Mouse (Mus musculus): ENCODE data around the gene Sprr3.
"Not testable (repeated sequence)": the region's sequence is repeated elsewhere in the genome, so short reads cannot be mapped to it uniquely, and the experiment has no call there.

Sprr3 gene

GRCm38 (mm10) chr3:92458620-92459019 is at the start of gene Sprr3:
TSS of gene Sprr3 (minus strand) at chr3:92458720.
- DNase-seq: no peak

- DNase-seq: no peak
Observed at GRCm38 (mm10) chr3:92508185-92508584, 49.7 kb upstream of the Sprr3 start.

- no peak for DNase-seq
Observed at GRCm38 (mm10) chr3:92503528-92503927, 45.0 kb upstream of the Sprr3 start.

DNA sequence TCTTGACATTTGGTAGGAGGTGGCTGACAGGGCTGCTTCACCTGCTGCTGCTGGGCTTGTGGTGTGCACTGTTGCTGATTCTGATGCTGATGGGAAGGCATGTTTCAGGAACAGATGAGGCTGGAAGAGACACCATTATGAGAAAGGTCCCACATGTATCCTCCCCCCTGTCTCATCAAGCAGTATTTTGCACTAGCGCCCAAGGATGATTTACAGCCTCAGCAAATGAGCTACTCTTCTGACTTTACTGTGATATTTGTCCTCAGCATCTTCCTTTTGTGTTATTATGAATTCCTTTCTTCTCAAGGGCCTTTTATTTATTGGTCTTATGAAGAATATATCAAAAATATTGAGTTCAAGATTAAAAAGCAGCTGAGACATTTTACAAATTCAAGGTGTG is 41.9 kb upstream of the Sprr3 start, which contains the start of gene Sprr4:
Sprr4 (minus strand) TSS at position 101 of the 400 bp plus-strand sequence.
- DNase-seq: no peak

DNA sequence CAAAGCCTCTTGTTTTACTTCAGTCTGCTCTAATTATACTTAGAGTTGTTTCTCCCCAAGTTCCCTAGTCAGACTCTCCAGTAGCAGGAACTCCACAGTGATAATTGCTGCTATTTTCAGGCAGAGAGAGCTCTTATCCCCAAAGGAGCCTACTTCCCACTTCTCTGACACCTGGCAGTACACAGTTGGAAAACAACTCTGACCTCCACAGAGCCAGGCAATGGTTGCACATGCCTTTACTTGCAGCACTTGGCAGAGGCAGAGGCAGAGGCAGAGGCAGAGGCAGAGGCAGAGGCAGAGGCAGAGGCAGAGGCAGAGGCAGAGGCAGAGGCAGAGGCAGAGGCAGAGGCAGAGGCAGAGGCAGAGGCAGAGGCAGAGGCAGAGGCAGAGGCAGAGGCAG is 31.7 kb upstream of the Sprr3 start:
- DNase-seq: not testable (repeated sequence)

GRCm38 (mm10) chr3:92486307-92486706 is 27.8 kb upstream of the Sprr3 start:
- no peak for DNase-seq

GRCm38 (mm10) chr3:92485863-92486262 is 27.3 kb upstream of the Sprr3 start, which contains the start of gene Sprr1a:
TSS of gene Sprr1a (minus strand) at chr3:92485895.
- DNase-seq: no peak

GRCm38 (mm10) chr3:92481249-92481648 is 22.7 kb upstream of the Sprr3 start:
- DNase-seq: not testable (repeated sequence)

GRCm38 (mm10) chr3:92470111-92470510 is 11.6 kb upstream of the Sprr3 start:
- DNase-seq: no peak

DNA sequence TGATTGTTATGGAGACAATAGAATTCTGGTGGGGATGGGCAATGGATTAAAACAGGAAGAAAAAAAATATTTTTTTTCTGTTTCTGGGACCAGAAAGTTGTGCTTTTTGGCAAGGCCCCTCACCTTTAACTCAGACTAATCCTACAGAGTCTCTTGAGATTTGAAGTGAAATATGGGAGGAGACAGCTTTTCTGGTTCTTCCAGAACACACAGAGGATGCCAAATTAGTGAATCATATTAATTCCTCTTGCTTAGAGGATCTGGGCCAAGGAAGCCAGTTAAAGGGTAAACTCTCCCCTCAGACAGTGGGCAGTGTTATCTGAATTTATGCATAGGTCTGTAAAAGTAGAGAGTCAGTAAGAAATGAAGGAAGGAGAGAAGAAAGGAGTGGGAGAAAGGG is 8.9 kb upstream of the Sprr3 start:
- DNase-seq: no peak

GRCm38 (mm10) chr3:92466576-92466975 is 8.1 kb upstream of the Sprr3 start:
- no peak for DNase-seq

- no peak for DNase-seq
Observed at GRCm38 (mm10) chr3:92455151-92455550, 3.4 kb downstream of the Sprr3 start.

- DNase-seq: no peak
Observed at GRCm38 (mm10) chr3:92440177-92440576, 18.3 kb downstream of the Sprr3 start.

DNA sequence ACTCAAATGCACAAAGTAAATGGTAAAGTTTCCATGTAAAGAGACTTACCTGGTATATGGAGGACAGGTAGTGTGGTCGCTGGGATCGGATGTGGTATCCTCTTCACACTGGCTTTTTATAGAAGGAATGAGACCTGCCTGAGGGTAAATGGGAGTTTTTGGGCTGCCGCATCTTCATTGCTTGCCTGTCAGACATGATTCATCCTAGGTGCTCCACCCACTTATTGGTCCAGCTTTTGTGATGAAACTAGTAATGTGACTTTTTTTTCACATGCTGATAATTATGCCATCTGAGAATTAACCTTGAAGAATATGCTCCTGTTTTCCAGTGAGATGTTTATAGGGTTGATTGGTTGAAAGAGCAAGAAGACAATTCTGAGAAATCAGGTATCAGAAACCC is 19.8 kb downstream of the Sprr3 start, which contains the start of gene Sprr1b:
Sprr1b (minus strand) TSS at position 101 of the 400 bp plus-strand sequence.
- no peak for DNase-seq

GRCm38 (mm10) chr3:92432282-92432681 is 26.2 kb downstream of the Sprr3 start, which contains the start of gene Sprr2k:
TSS of gene Sprr2k (plus strand) at chr3:92432582.
- DNase-seq: no peak

- DNase-seq: no peak
Observed at GRCm38 (mm10) chr3:92429323-92429722, 29.2 kb downstream of the Sprr3 start, which contains the start of gene Gm9774. TSS of gene Gm9774 (minus strand) at chr3:92429423.

- DNase-seq: no peak
Observed at GRCm38 (mm10) chr3:92417782-92418181, 40.7 kb downstream of the Sprr3 start, which contains the start of gene Sprr2j-ps. TSS of gene Sprr2j-ps (plus strand) at chr3:92418082.

DNA sequence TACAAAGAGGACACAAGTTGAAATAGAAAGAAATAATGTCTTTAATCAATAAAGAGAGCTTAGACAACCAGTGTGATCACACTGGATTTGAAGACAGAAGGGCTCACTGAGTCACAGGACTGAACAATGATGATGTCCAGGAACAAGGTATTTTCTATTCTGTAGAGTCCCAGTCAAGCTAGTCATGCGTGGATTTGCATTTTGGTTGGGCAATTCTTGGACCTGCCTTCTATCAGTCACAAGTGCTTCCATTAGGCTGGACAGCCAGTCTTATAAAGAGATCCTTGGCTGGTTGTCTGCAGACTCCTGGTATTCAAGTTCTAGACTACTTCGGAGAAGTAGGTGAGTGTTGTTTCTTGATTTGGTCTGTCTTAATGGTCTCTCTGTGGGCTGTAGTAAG is 50.8 kb downstream of the Sprr3 start, which contains the start of gene Sprr2i:
Sprr2i (plus strand) TSS at position 301 of the 400 bp plus-strand sequence.
- no peak for DNase-seq
